Mouse (Mus musculus): ENCODE results near the gene Glod4. TPM values are rescaled to one million over a fixed set of nuclear protein-coding genes. Genes with fewer than 3 reads are reported as not detected.
A peak's percentile ranks its signal among the peaks of the same experiment; 100 is the strongest.

The Glod4 gene
- total RNA-seq, 1 experiment from 2014 or later: 79.0 TPM

DNA sequence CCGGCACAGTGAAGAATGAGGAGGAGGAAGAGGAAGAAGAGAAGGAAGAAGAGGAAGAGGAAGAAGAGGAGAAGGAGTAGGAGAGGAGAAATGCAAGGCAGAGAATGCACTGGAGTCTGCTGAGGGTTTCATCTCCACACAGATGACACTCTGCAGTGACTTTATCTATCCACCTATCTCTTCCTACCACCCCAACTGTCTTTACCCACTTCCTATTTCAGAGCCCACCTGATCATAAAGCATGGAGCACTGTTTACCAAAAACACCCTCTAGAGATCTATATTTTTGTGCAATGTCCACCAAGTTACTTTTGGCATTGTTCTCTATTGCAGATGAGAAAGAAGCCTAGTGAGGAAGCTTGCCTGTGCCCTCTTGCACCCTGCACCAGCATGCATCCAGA lies 158.6 kb downstream of the Glod4 start:
- no peak for DNase-seq

DNA sequence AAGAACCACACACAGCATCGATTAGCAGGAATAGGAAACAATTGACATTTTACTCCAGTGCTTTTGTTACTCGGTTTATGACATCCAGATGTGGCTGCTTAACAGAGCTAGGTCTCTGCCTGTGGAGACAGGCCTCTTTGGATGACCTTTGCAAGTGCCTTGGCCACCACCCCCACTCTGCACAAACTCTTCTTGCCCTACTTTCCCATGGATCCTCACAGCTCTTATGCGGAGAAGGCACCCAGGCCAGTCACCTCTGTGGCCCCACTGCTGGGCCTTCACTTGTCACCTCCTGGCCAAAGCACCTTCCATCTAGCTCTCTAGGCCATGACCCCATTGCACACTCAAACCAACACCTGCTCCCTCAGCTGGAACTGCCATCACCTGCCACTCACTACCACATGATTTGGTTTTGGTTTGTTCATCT lies 159.6 kb downstream of the Glod4 start:
- no peak for DNase-seq

GRCm38 (mm10) chr11:76081048-76081640 lies 162.4 kb downstream of the Glod4 start:
- DNase-seq: peak; percentile 47

DNA sequence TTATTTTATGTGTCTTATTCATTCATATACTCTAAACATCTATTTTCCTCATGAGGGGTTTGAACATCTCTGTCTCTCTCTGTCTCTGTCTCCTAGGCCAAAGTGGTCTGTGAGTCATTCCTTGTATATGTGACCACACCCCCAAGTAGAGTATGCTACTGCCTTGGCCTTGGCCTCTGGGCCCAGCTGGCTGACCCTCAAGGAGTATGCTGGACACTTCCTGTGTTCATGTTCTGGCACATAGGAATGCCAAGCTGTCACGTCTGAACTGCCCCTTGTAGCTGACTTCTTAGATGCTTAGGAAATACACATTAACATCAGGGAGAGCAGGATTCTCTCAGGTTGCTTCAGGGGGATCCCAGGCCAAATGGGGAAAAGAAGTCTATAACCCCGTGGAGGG lies 163.2 kb downstream of the Glod4 start:
- DNase-seq: peak; percentile 45

DNA sequence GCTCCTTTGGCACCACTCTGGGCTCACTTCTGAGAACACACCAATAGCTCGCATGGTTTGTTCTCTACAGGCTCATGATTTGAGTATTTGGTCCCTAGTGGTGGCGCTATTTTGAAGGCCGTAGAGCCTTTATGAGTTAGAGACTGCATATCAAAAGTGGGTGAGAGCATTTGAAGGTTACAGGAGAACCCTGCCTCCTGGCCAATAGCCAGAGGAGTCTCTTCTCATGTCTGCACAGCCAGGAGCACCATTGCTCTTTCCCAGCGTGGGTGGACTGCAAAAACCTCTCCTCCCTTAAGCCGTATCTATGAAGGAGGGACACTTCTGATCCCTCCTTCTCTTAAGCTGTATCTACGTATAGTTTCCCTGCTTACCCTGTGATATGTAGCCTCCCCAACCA lies 166.2 kb downstream of the Glod4 start:
- peak; percentile 66 for DNase-seq

DNA sequence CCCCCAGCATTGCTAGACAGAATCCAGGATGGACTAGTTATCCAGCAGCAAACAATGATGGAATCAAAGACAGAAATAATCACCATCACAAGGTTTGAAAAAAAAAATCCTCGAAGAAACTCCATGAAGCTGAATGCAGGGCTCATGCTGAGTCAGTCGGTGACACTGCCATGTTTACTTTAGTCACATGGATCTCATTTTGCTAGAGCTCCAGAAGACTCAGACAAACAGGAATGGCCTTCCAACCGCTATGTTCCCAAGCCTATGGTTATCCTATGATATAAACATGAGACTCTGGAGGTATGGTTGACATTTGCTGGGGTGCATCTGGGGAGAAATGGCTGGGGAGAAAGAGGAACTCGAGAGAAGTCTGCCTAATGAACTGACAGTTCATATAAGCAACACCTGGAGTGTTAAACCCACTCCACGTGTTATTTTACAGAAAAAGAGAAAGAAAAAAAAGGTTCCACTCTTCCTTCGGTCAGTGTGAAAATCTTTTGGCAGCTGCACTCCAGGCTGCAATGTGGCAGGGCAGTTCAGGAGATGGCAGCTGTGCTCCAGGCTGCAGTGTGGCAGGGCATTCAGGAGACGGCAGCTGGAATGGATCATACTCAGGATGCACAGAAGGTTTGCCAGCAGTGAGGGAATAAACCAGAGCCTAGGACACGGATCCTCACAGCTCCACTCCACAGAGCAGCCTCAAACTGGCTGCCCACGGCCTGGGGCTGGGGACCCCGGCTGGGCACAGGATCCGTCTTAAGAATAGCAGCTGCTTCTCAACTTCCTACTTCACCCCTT lies 169.0 kb downstream of the Glod4 start:
- DNase-seq: no peak

Other genes with a start within 250 kb of the Glod4 start
- not detected in 2 replicates for gene 1700016K19Rik, start 243.8 kb downstream of the Glod4 start, total RNA-seq (2021)
- 53.4 and 64.1 TPM in 2 replicates for gene Rflnb, start 215.9 kb downstream of the Glod4 start, total RNA-seq (2021)
- 39.5 and 41.1 TPM in 2 replicates for gene Vps53, start 64.1 kb downstream of the Glod4 start, total RNA-seq (2021)
- gene Fam57a, start 64.1 kb downstream of the Glod4 start, total RNA-seq (2021): 7.6 and 8.0 TPM in 2 replicates
- gene Dbil5, start 26.1 kb downstream of the Glod4 start, total RNA-seq (2021): 1.3 TPM in 1 of 2 replicates, not detected in the other
- gene Gemin4, start 26.1 kb downstream of the Glod4 start, total RNA-seq (2021): 6.0 and 7.1 TPM in 2 replicates
- gene Mrm3, start within 50 bp of the Glod4 start, total RNA-seq (2021): 23.8 and 25.0 TPM in 2 replicates
- gene Nxn, start 155.4 kb upstream of the Glod4 start, total RNA-seq (2021): 20.0 and 26.2 TPM in 2 replicates
- gene Timm22, start 163.2 kb upstream of the Glod4 start, total RNA-seq (2021): 35.6 and 37.6 TPM in 2 replicates

Data from adrenal gland, postnatal 14 days (tissue).